Mouse (Mus musculus) G1E (cell line): ENCODE measurements around the gene Gtf2e1. TPM values are rescaled to one million over a fixed set of nuclear protein-coding genes. Genes with fewer than 3 reads are reported as not detected.

Experiments used
- ATAC-seq: 2 replicates; pipeline ENCODE4 v1.8.0; 2016; ENCODE audit warnings: mild to moderate bottlenecking; ENCODE audit not compliant: insufficient number of reproducible peaks, poor library complexity, low FRiP score, severe bottlenecking; ENCODE audit errors: extremely low read depth
- DNase-seq: peaks from one replicate; pipeline ENCODE4 v3.0.0; 2012; ENCODE audit warnings: low spot score
- H3K27me3 ChIP-seq: 2 replicates; pipeline ENCODE4 v1.6.1; 2012; ENCODE audit warnings: mild to moderate bottlenecking, low read length, inconsistent platforms; ENCODE audit not compliant: insufficient read depth
- H3K36me3 ChIP-seq: replicated peaks from 2 replicates; pipeline ENCODE3; 2012; ENCODE audit warnings: mild to moderate bottlenecking, inconsistent platforms
- H3K4me1 ChIP-seq: 2 replicates; pipeline ENCODE4 v1.6.1; 2012; ENCODE audit warnings: low read depth, low read length, inconsistent platforms, mixed read lengths; ENCODE audit not compliant: insufficient read depth
- H3K4me3 ChIP-seq: 2 replicates; pipeline ENCODE4 v1.5.1; 2012; ENCODE audit warnings: low read depth, mild to moderate bottlenecking, inconsistent platforms, low read length, moderate library complexity, mixed read lengths
- H3K9me3 ChIP-seq: replicated peaks from 2 replicates; pipeline ENCODE4 v1.6.1; 2012; ENCODE audit warnings: inconsistent platforms
- CTCF ChIP-seq: IDR thresholded peaks from 2 replicates; pipeline ENCODE4 v1.5.1; 2012; ENCODE audit warnings: low read depth, low read length, inconsistent platforms, mixed read lengths
- GATA1 ChIP-seq: IDR thresholded peaks from 2 replicates; pipeline ENCODE4 v1.6.1; 2012; ENCODE audit warnings: borderline replicate concordance, low read length, inconsistent platforms, mixed read lengths
- GATA2 ChIP-seq: IDR thresholded peaks from 2 replicates; pipeline ENCODE4 v1.6.1; 2012; ENCODE audit warnings: low read depth, low read length, inconsistent platforms, borderline replicate concordance
- POLR2AphosphoS5 ChIP-seq: IDR thresholded peaks from 2 replicates; pipeline ENCODE4 v1.6.1; 2012; ENCODE audit warnings: low read depth, low read length, inconsistent platforms; ENCODE audit not compliant: insufficient replicate concordance
- TAL1 ChIP-seq: conservative IDR thresholded peaks from 2 replicates; pipeline ENCODE4 v1.6.1; 2012; ENCODE audit warnings: low read depth, low read length, inconsistent platforms, mixed read lengths
- polyA plus RNA-seq: library from polyadenylated mRNA; stranded (reverse); fragments of >175 nt; gene quantifications from 2 replicates; pipeline ENCODE4 v1.2.3, GENCODE M21; 2012
- total RNA-seq, 2 experiments: library from RNA; stranded (forward) in 1 of 2; stranded (reverse) in 1 of 2; fragments of 200-1000 nt in 1 of 2; fragments of >200 nt in 1 of 2; fragmentation: Nextera tagmentation in 1 of 2; gene quantifications; 2 replicates each; pipeline ENCODE4 v1.2.3; 2014 to 2017

The Gtf2e1 gene
- total and polyA plus RNA-seq, 3 experiments, result 3.6 to 29.0 (median 27.8) TPM

GRCm38 (mm10) chr16:37571554-37571953 is 32.0 kb upstream of the Gtf2e1 start:
- Histone ChIP-seq H3K36me3 (peaks cover 58% of the 10 kb centered on the region), H3K4me3 (no peak overlapping the region), H3K4me1 (no peaks in the 10 kb centered on the region), H3K27me3 (no peaks in the 10 kb centered on the region; the same call in 1 of the 2 replicates), H3K9me3 (peaks cover 6% of the 10 kb centered on the region; the same call in 1 of the 2 replicates)
- no peak for DNase-seq
- TF ChIP-seq TAL1, result no peak
- no peak for TF ChIP-seq POLR2AphosphoS5
- TF ChIP-seq CTCF, result no peak
- ATAC-seq, result no peak

GRCm38 (mm10) chr16:37567113-37568050 is 27.8 kb upstream of the Gtf2e1 start:
- no peaks in the 10 kb centered on the region for H3K4me1 ChIP-seq

GRCm38 (mm10) chr16:37566107-37566506 is 26.5 kb upstream of the Gtf2e1 start:
- Histone ChIP-seq H3K9me3 (no peaks in the 10 kb centered on the region), H3K36me3 (peaks cover 50% of the 10 kb centered on the region), H3K4me1 (no peaks in the 10 kb centered on the region), H3K27me3 (no peaks in the 10 kb centered on the region), H3K4me3 (no peak overlapping the region)
- TF ChIP-seq POLR2AphosphoS5 (no peak), GATA1 (no peak)
- ATAC-seq (no peak), DNase-seq (no peak)

More at GRCm38 (mm10) chr16:37567113-37568050, 27.8 kb upstream of the Gtf2e1 start:
- Histone ChIP-seq H3K27me3 (no peaks in the 10 kb centered on the region), H3K9me3 (peaks cover under 1% of the 10 kb centered on the region; the same call in 1 of the 2 replicates), H3K36me3 (peaks cover 62% of the 10 kb centered on the region), H3K4me3 (no peak overlapping the region)
- DNase-seq (no peak), ATAC-seq (no peak)
- TF ChIP-seq CTCF (no peak), GATA1 (no peak), GATA2 (no peak), POLR2AphosphoS5 (no peak), TAL1 (no peak)

- DNase-seq (no peak), ATAC-seq (no peak)
- Histone ChIP-seq H3K9me3 (no peaks in the 10 kb centered on the region), H3K4me3 (no peak overlapping the region), H3K27me3 (no peaks in the 10 kb centered on the region), H3K36me3 (peaks cover 47% of the 10 kb centered on the region), H3K4me1 (no peaks in the 10 kb centered on the region)
- no peak for TF ChIP-seq TAL1
Measured at GRCm38 (mm10) chr16:37565117-37565516, 25.5 kb upstream of the Gtf2e1 start.

GRCm38 (mm10) chr16:37562961-37563360 is 23.4 kb upstream of the Gtf2e1 start:
- H3K27me3 ChIP-seq, result no peaks in the 10 kb centered on the region
- H3K9me3 ChIP-seq, result no peaks in the 10 kb centered on the region
- no peak for ATAC-seq
- no peak overlapping the region for H3K4me3 ChIP-seq
- no peak for DNase-seq
- no peaks in the 10 kb centered on the region for H3K4me1 ChIP-seq
- H3K36me3 ChIP-seq, result peaks cover 43% of the 10 kb centered on the region
- TF ChIP-seq POLR2AphosphoS5, result no peak
- TF ChIP-seq CTCF, result no peak
- no peak for TF ChIP-seq GATA1
- TF ChIP-seq TAL1, result no peak
- no peak for TF ChIP-seq GATA2

- Histone ChIP-seq H3K4me1 (no peaks in the 10 kb centered on the region), H3K36me3 (peaks cover 43% of the 10 kb centered on the region), H3K27me3 (no peaks in the 10 kb centered on the region), H3K4me3 (no peak overlapping the region), H3K9me3 (no peaks in the 10 kb centered on the region)
- TF ChIP-seq GATA1 (no peak), CTCF (no peak), TAL1 (no peak), POLR2AphosphoS5 (no peak), GATA2 (no peak)
- DNase-seq (no peak), ATAC-seq (no peak)
Measured at GRCm38 (mm10) chr16:37562414-37562813, 22.8 kb upstream of the Gtf2e1 start.
